26 mouse cellular contexts compared by ENCODE assay signal in the genomic region with DNA sequence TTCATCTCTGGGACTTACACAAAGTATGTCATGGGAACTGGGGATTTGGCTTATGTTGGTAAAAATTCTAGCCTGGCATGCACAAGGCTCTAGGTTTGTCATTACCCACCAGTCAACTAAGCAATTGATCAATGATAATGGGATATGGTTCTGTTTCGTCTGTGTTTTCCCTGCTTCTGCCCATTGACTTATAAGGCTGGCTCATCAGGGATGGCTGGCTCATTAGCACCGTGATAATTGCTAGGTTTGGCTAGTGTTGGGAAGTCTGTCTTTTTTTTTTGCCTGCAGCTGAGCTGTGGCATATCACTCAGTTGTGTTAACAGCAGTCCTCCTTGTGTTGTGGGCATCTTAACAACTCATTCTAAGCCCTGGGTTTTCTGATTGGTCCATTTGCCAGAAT. TPM values are rescaled to one million over a fixed set of nuclear protein-coding genes. Genes with fewer than 3 reads are reported as not detected.
DNase-seq lines count a peak whose midpoint lies in the region; ATAC-seq and TF ChIP-seq lines count a peak whose summit lies in the region.
"Had no signal": no experiment of that assay in that cellular context is flagged by ENCODE, and none has a peak within 500 bp of the region (broad histone marks: within the 10 kb centered on the region; RNA-seq: fewer than 3 reads in every experiment).

No protein-coding gene starts in this region.

- ATAC-seq in forebrain, embryonic 13.5 days, result peak; percentile 38; the same call in 1 of the 2 replicates
- no peak for ATAC-seq in forebrain, embryonic 12.5 days (ENCODE audit: low FRiP score)
- ATAC-seq in midbrain, embryonic 11.5 days (ENCODE audit: low FRiP score), result no peak
- ATAC-seq in midbrain, embryonic 13.5 days, result no peak
- ATAC-seq in forebrain, postnatal 0 days, result peak; percentile 71
- ATAC-seq: hindbrain, embryonic 16.5 days; intestine, embryonic 15.5 days; Patski had no signal

- H3K4me3 ChIP-seq in forebrain, embryonic 13.5 days, result no peak overlapping the region
- no peak overlapping the region for H3K4me3 ChIP-seq in forebrain, embryonic 12.5 days (replicated peaks)
- no peak overlapping the region for H3K4me3 ChIP-seq in midbrain, embryonic 11.5 days (ENCODE audit: low read depth, low read length)
- no peak overlapping the region for H3K4me3 ChIP-seq in midbrain, embryonic 13.5 days (replicated peaks)
- H3K4me3 ChIP-seq in forebrain, postnatal 0 days (ENCODE audit: low read depth, low read length), result no peak overlapping the region
- H3K4me3 ChIP-seq: embryonic facial prominence, embryonic 12.5 days; embryonic facial prominence, embryonic 15.5 days; heart, embryonic 12.5 days; heart, embryonic 15.5 days; hindbrain, embryonic 10.5 days; hindbrain, embryonic 13.5 days; intestine, embryonic 15.5 days had no signal

- WGBS in forebrain, embryonic 13.5 days, result 32% methylated on average over 2 of the region's 2 CpGs
- WGBS in forebrain, embryonic 12.5 days, result 46% methylated on average over 2 of the region's 2 CpGs
- WGBS in midbrain, embryonic 11.5 days, result 88% methylated on average over 2 of the region's 2 CpGs
- WGBS in midbrain, embryonic 13.5 days, result 77% methylated on average over 2 of the region's 2 CpGs
- WGBS in forebrain, postnatal 0 days, result 29% methylated on average over 2 of the region's 2 CpGs

- no peak overlapping the region for H3K4me2 ChIP-seq in forebrain, embryonic 13.5 days
- H3K4me2 ChIP-seq in forebrain, embryonic 12.5 days, result no peak overlapping the region
- no peak overlapping the region for H3K4me2 ChIP-seq in midbrain, embryonic 11.5 days
- no peak overlapping the region for H3K4me2 ChIP-seq in midbrain, embryonic 13.5 days (replicated peaks)
- no peak overlapping the region for H3K4me2 ChIP-seq in forebrain, postnatal 0 days (ENCODE audit: low read depth)
- H3K4me2 ChIP-seq: embryonic facial prominence, embryonic 12.5 days; embryonic facial prominence, embryonic 15.5 days; heart, embryonic 12.5 days; heart, embryonic 15.5 days; hindbrain, embryonic 13.5 days; intestine, embryonic 15.5 days had no signal

- H3K9ac ChIP-seq in forebrain, embryonic 13.5 days, result no peak overlapping the region
- no peak overlapping the region for H3K9ac ChIP-seq in forebrain, embryonic 12.5 days
- no peak overlapping the region for H3K9ac ChIP-seq in midbrain, embryonic 11.5 days (ENCODE audit: low read length)
- H3K9ac ChIP-seq in midbrain, embryonic 13.5 days (replicated peaks), result no peak overlapping the region
- H3K9ac ChIP-seq in forebrain, postnatal 0 days, result no peak overlapping the region
- H3K9ac ChIP-seq: embryonic facial prominence, embryonic 12.5 days; embryonic facial prominence, embryonic 15.5 days; heart, embryonic 12.5 days; heart, embryonic 15.5 days; hindbrain, embryonic 13.5 days; intestine, embryonic 15.5 days had no signal

- no peaks in the 10 kb centered on the region for H3K36me3 ChIP-seq in forebrain, embryonic 13.5 days (ENCODE audit: poor library complexity, severe bottlenecking)
- H3K36me3 ChIP-seq in forebrain, embryonic 12.5 days (replicated peaks), result no peaks in the 10 kb centered on the region
- no peaks in the 10 kb centered on the region; the same call in 1 of the 2 replicates for H3K36me3 ChIP-seq in midbrain, embryonic 11.5 days (ENCODE audit: control insufficient read depth, insufficient read depth, low read length)
- H3K36me3 ChIP-seq in midbrain, embryonic 13.5 days, result no peaks in the 10 kb centered on the region
- no peaks in the 10 kb centered on the region for H3K36me3 ChIP-seq in forebrain, postnatal 0 days (ENCODE audit: insufficient read depth)
- H3K36me3 ChIP-seq: heart, embryonic 12.5 days; heart, embryonic 15.5 days; hindbrain, embryonic 10.5 days; hindbrain, embryonic 13.5 days; intestine, embryonic 15.5 days had no signal

- peak; percentile 37 for DNase-seq in midbrain, embryonic 11.5 days (ENCODE audit: low spot score, missing footprints)
- peak; percentile 74 for DNase-seq in Muller cell, postnatal 12 days (ENCODE audit: inconsistent ontology term)
- peak; percentile 57 for DNase-seq in forebrain, postnatal 0 days
- no peak for DNase-seq in layer of hippocampus, adult 8-10 months (ENCODE audit: low spot score in 2 of 2)
- DNase-seq: adrenal gland, postnatal 10 days; adrenal gland, postnatal 36 days; cerebellum, adult 11 months; cerebellum, adult 2 months; cerebellum, adult 9-11 months; cerebellum, postnatal 25 days; gastrocnemius, postnatal 14 days; heart, adult 11 months; heart, postnatal 10 days; heart, postnatal 36 days had no signal

- H3K27ac ChIP-seq in forebrain, embryonic 13.5 days, result peak overlapping the region; percentile 57
- H3K27ac ChIP-seq in forebrain, embryonic 12.5 days, result no peak overlapping the region
- H3K27ac ChIP-seq in midbrain, embryonic 11.5 days (ENCODE audit: low read depth, low read length), result no peak overlapping the region
- no peak overlapping the region for H3K27ac ChIP-seq in midbrain, embryonic 13.5 days
- H3K27ac ChIP-seq in forebrain, postnatal 0 days (ENCODE audit: low read depth, low read length), result peak overlapping the region; percentile 30
- H3K27ac ChIP-seq: embryonic facial prominence, embryonic 12.5 days; embryonic facial prominence, embryonic 15.5 days; heart, embryonic 15.5 days; hindbrain, embryonic 10.5 days; hindbrain, embryonic 13.5 days; intestine, embryonic 15.5 days had no signal

- no peaks in the 10 kb centered on the region for H3K9me3 ChIP-seq in forebrain, embryonic 13.5 days (replicated peaks)
- no peaks in the 10 kb centered on the region for H3K9me3 ChIP-seq in forebrain, embryonic 12.5 days
- H3K9me3 ChIP-seq in midbrain, embryonic 11.5 days (ENCODE audit: control insufficient read depth, low read length), result no peaks in the 10 kb centered on the region
- H3K9me3 ChIP-seq in midbrain, embryonic 13.5 days, result no peaks in the 10 kb centered on the region
- H3K9me3 ChIP-seq in forebrain, postnatal 0 days (ENCODE audit: low read length), result no peaks in the 10 kb centered on the region
- H3K9me3 ChIP-seq: embryonic facial prominence, embryonic 12.5 days; embryonic facial prominence, embryonic 15.5 days; heart, embryonic 15.5 days; hindbrain, embryonic 10.5 days; hindbrain, embryonic 13.5 days; intestine, embryonic 15.5 days had no signal

- no peak for TF ChIP-seq CTCF in forebrain, postnatal 0 days (IDR thresholded peaks at IDR 0.05; ENCODE audit: low read depth)

- H3K4me1 ChIP-seq in forebrain, embryonic 13.5 days, result peaks cover 30% of the 10 kb centered on the region
- no peaks in the 10 kb centered on the region for H3K4me1 ChIP-seq in forebrain, embryonic 12.5 days
- no peaks in the 10 kb centered on the region for H3K4me1 ChIP-seq in midbrain, embryonic 11.5 days (ENCODE audit: control insufficient read depth, insufficient read depth, low read length)
- no peaks in the 10 kb centered on the region for H3K4me1 ChIP-seq in midbrain, embryonic 13.5 days (replicated peaks)
- H3K4me1 ChIP-seq in forebrain, postnatal 0 days (ENCODE audit: insufficient read depth), result no peaks in the 10 kb centered on the region; the same call in 1 of the 2 replicates
- H3K4me1 ChIP-seq: embryonic facial prominence, embryonic 12.5 days; heart, embryonic 15.5 days; intestine, embryonic 15.5 days had no signal

- H3K27me3 ChIP-seq in forebrain, embryonic 13.5 days, result no peaks in the 10 kb centered on the region
- H3K27me3 ChIP-seq in forebrain, embryonic 12.5 days, result no peaks in the 10 kb centered on the region
- no peaks in the 10 kb centered on the region for H3K27me3 ChIP-seq in midbrain, embryonic 11.5 days (ENCODE audit: control insufficient read depth, insufficient read depth, low read length)
- H3K27me3 ChIP-seq in midbrain, embryonic 13.5 days, result no peaks in the 10 kb centered on the region
- no peaks in the 10 kb centered on the region for H3K27me3 ChIP-seq in forebrain, postnatal 0 days (ENCODE audit: insufficient read depth, low read length)
- H3K27me3 ChIP-seq: embryonic facial prominence, embryonic 12.5 days; embryonic facial prominence, embryonic 15.5 days; heart, embryonic 12.5 days; heart, embryonic 15.5 days; hindbrain, embryonic 13.5 days; intestine, embryonic 15.5 days; Patski had no signal

RNA-seq across cellular contexts. Expression of gene Tiam2, which starts 36.8 kb away (rescaled TPM):
- polyA plus RNA-seq in forebrain, embryonic 13.5 days (2015; fragmentation: Nextera tagmentation; extraction: Ambion mirVana), result 37.2 and 51.0 TPM in 2 replicates
- polyA plus RNA-seq in forebrain, embryonic 12.5 days (2016; fragmentation: Nextera tagmentation; extraction: Ambion mirVana), result 14.5 and 15.4 TPM in 2 replicates
- polyA plus RNA-seq in midbrain, embryonic 11.5 days (2014; fragmentation: Nextera tagmentation; extraction: Ambion mirVana), result 2.5 and 3.0 TPM in 2 replicates
- 1.9 and 4.9 TPM in 2 replicates for polyA plus RNA-seq in midbrain, embryonic 13.5 days (2015; fragmentation: Nextera tagmentation; extraction: Ambion mirVana)
- total RNA-seq in forebrain, postnatal 0 days (2014; rRNA removed), result 71.5 and 96.0 TPM in 2 replicates
- polyA plus RNA-seq in forebrain, postnatal 0 days (2015; fragmentation: Nextera tagmentation; extraction: Ambion mirVana), result 26.3 and 26.4 TPM in 2 replicates
- total RNA-seq in layer of hippocampus, adult 8-10 months (2022), result 10 to 100 TPM; 29.3 to 36.2 (median 33.9) TPM

Comparison
In these comparisons a context has a peak if more than half of its experiments do, and no peak if none do; other contexts are left out.
1. ATAC-seq: peak in forebrain, embryonic 13.5 days (single experiment) and forebrain, postnatal 0 days (single experiment); none in forebrain, embryonic 12.5 days (single experiment), midbrain, embryonic 11.5 days (single experiment) and midbrain, embryonic 13.5 days (single experiment).
2. H3K27ac ChIP-seq: peak in forebrain, embryonic 13.5 days (single experiment) and forebrain, postnatal 0 days (single experiment); none in forebrain, embryonic 12.5 days (single experiment), midbrain, embryonic 11.5 days (single experiment) and midbrain, embryonic 13.5 days (single experiment).
3. DNase-seq: peak in midbrain, embryonic 11.5 days (single experiment), Muller cell, postnatal 12 days (single experiment) and forebrain, postnatal 0 days (single experiment); none in layer of hippocampus, adult 8-10 months (0 of 2).